Mouse (Mus musculus): Measurements from ENCODE around the gene Stk32b. TPM values are rescaled to one million over a fixed set of nuclear protein-coding genes. Genes with fewer than 3 reads are reported as not detected.

Stk32b gene
- polyA plus RNA-seq, 1 experiment, result 0.10 TPM

DNA sequence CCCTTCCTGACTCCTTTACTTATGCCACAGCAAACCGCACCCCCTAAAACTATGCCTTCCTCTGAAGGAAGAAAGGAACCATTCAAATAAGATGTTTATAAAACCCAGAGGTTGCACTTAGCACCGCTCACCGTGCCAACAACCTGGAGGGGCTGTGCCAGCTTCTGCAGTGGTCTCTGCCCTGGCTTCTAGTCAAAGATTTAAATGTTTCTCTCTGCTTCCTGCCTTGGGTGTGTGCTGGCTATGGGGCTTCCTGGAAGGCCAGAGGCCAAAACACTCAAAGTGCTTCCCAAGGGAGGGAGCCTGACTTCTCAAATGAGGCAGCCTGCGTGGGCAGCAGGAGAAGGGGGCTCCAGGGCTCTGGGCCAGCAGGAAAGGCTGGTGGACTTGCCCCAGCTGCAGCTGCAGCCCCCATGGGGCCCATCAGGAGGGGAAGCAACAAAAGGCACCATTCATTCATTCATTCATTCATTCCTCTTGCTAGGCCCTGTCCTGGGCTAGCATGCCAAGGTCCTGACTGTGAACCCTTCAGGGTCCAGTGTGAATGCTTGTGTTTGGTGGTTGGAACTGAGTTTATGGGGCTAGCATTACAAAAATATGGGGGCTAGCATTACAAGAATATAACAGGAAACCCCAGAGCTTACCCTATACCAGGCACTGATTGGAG is 8.4 kb upstream of the Stk32b start:
- TF ChIP-seq GATA1 (IDR thresholded peaks at IDR 0.05; ENCODE audit: borderline replicate concordance, low read length), result no peak
- no peak for TF ChIP-seq FLI1 (IDR thresholded peaks at IDR 0.05; ENCODE audit: low read length)
- H3K27me3 ChIP-seq (replicated peaks), result no peaks in the 10 kb centered on the region

DNA sequence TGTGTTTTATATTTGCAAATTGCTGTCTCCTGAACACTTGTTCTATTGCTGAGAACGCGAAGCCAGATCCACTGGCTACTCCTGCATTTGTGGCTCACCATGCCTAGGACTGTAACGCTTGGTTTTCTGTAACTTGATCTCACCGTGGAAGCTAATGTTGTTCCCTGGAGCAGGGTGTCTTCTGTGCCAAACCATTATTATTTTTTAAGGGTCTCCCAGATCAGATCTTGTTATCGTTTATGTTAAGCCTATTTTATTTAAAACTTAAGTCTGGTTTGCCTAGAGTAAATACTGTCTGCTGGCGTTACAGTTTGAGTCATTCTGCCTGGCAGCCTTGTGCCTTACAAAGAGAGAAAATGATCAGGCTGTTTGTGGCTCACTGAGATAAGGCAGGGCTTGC is 3.7 kb upstream of the Stk32b start:
- Histone ChIP-seq H3K4me3 (replicated peaks) (no peak overlapping the region), H3K36me3 (replicated peaks; ENCODE audit: low read length) (no peaks in the 10 kb centered on the region), H3K9me3 (peaks cover 3% of the 10 kb centered on the region; the same call in 1 of the 2 replicates), H3K4me1 (peaks cover 5% of the 10 kb centered on the region; the same call in 1 of the 2 replicates), H3K27me3 (replicated peaks) (peaks cover 29% of the 10 kb centered on the region)
- TF ChIP-seq FLI1 (IDR thresholded peaks at IDR 0.05; ENCODE audit: low read length) (no peak), GATA1 (IDR thresholded peaks at IDR 0.05; ENCODE audit: borderline replicate concordance, low read length) (no peak)

More for the DNA sequence above, 8.4 kb upstream of the Stk32b start:
- Histone ChIP-seq H3K4me1 (no peaks in the 10 kb centered on the region), H3K9me3 (peaks cover 12% of the 10 kb centered on the region), H3K4me3 (replicated peaks) (no peak overlapping the region), H3K36me3 (replicated peaks; ENCODE audit: low read length) (no peaks in the 10 kb centered on the region)

DNA sequence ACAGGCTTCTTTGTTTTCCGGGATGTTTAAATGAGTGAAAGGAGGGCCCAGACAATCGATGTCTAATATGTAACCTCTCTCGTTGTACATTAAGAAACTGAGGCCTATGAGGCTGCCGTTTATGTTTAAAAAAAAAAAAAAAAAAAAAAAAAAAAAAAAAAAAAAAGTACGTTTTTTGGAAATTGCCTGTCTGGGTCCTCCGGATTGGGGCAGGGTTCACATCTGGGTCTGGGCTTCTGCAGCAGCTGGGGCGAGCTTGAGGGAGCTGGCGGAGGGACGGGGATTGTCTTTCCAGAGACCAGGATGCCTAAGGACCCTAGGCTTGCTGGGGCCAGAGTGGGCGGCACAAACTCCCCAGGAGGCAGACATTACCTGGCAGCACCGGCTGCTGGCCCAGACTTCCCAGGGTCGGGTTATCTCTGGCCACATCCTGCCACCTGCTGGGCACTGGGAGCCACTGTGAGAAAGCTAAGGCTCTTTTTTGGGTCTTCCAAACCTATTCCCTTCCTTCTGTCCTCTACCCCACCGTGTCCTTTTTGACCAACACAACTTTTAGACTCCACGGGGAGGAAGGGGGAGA is 503 bp upstream of the Stk32b start:
- Histone ChIP-seq H3K36me3 (replicated peaks; ENCODE audit: low read length) (no peaks in the 10 kb centered on the region), H3K4me3 (replicated peaks) (no peak overlapping the region), H3K27me3 (replicated peaks) (peaks cover 33% of the 10 kb centered on the region), H3K9me3 (peaks cover 5% of the 10 kb centered on the region; the same call in 1 of the 2 replicates), H3K4me1 (peaks cover 5% of the 10 kb centered on the region; the same call in 1 of the 2 replicates)
- TF ChIP-seq GATA1 (IDR thresholded peaks at IDR 0.05; ENCODE audit: borderline replicate concordance, low read length) (no peak), FLI1 (IDR thresholded peaks at IDR 0.05; ENCODE audit: low read length) (no peak)

DNA sequence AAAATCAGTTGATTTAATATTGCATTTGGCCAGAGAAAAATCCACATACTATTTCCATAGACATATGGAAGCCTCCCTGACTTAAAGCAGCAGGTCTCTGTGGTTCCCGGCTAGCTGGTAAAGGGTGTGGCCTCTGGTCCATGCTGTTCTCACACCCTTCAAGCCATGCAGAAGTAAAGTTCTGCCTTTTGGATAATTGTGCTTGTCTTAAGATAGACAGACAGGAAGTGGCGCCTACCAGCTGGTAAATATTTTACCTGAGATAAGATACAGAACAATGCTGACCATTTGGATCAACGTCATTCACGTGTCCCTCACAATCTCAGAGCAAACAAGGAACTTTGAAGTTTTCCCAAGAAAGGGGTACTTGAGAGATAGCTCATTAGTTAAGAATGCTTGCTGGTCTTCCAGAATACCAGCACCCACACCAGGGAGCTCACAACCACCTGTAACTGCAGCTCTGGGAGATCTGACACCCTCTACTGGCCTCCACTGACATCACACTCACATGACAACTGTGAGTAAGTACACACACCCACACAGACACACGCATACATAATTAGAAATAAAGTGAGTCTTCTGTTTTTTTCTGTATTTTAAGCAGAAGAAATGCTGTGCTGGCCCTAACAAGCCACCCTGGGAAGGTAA is 7.6 kb downstream of the Stk32b start:
- Histone ChIP-seq H3K9me3 (peaks cover 38% of the 10 kb centered on the region), H3K27me3 (replicated peaks) (no peaks in the 10 kb centered on the region), H3K4me1 (no peaks in the 10 kb centered on the region), H3K4me3 (replicated peaks) (no peak overlapping the region), H3K36me3 (replicated peaks; ENCODE audit: low read length) (no peaks in the 10 kb centered on the region)
- TF ChIP-seq GATA1 (IDR thresholded peaks at IDR 0.05; ENCODE audit: borderline replicate concordance, low read length) (no peak), FLI1 (IDR thresholded peaks at IDR 0.05; ENCODE audit: low read length) (no peak)

DNA sequence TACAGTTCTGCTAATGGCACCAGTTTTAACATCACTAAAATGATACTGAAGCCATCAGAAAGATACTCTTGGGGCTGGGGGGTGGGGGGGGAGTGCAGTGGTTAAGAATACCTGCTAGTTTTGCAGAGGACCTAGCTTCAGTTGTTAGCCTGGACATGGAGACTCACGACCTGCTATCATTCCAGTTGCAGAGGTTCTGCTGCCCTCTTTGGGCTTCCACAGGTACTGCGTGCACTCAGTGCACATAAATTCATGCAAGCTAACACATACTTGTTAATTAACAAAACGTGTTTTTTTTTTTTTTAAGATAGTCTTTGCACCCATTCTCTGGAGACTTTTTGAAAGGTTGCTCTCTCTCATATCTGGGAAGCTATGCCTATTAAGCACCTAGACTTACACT is 8.8 kb downstream of the Stk32b start:
- H3K36me3 ChIP-seq (replicated peaks; ENCODE audit: low read length), result no peaks in the 10 kb centered on the region
- no peaks in the 10 kb centered on the region for H3K4me1 ChIP-seq
- H3K9me3 ChIP-seq, result peaks cover 41% of the 10 kb centered on the region
- no peaks in the 10 kb centered on the region for H3K27me3 ChIP-seq (replicated peaks)
- no peak overlapping the region for H3K4me3 ChIP-seq (replicated peaks)
- TF ChIP-seq GATA1 (IDR thresholded peaks at IDR 0.05; ENCODE audit: borderline replicate concordance, low read length) (no peak), FLI1 (IDR thresholded peaks at IDR 0.05; ENCODE audit: low read length) (no peak)

DNA sequence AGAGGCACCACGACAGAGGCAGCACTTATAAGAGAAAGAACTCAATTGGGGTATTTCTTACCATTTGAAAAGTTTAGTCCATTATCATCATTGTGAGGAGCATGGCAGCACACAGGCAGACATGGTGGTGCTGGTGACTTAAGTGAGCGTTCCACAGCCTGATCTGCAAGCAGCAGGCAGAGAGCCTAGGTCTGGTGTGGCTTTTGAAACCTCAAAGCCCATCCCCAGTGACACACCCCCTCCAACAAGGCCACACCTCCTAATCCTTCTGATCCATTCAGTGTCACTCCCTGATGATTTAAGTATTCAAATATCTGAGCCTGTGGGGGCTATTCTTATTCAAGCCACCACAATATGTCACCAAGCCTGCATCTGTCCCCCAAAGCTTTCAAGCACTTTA is 12.0 kb downstream of the Stk32b start:
- Histone ChIP-seq H3K4me3 (replicated peaks) (no peak overlapping the region), H3K36me3 (replicated peaks; ENCODE audit: low read length) (no peaks in the 10 kb centered on the region), H3K9me3 (peaks cover 35% of the 10 kb centered on the region), H3K4me1 (no peaks in the 10 kb centered on the region), H3K27me3 (replicated peaks) (no peaks in the 10 kb centered on the region)
- TF ChIP-seq FLI1 (IDR thresholded peaks at IDR 0.05; ENCODE audit: low read length), result no peak
- TF ChIP-seq GATA1 (IDR thresholded peaks at IDR 0.05; ENCODE audit: borderline replicate concordance, low read length), result no peak

DNA sequence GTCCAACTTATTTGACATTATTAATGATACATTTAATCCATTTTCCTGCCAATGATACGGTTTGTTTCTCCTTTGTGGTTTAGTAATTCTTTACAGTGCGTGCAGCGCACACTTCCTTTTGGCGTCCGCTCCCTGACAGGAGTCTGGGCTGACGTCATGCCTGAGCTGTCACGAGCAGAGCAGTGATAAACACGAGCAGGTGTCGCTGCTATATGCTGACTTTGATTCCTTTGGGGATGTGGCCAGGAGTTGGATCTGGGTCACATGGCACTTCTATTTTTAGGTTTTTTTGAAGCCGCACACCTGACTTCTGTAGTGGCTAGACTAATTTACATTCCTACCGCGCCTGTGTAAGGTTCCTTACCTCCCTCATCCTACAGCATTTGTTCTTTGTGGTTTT is 17.2 kb downstream of the Stk32b start:
- Histone ChIP-seq H3K4me3 (replicated peaks) (no peak overlapping the region), H3K9me3 (peaks cover 22% of the 10 kb centered on the region; the same call in 1 of the 2 replicates), H3K27me3 (replicated peaks) (no peaks in the 10 kb centered on the region), H3K36me3 (replicated peaks; ENCODE audit: low read length) (no peaks in the 10 kb centered on the region), H3K4me1 (no peaks in the 10 kb centered on the region)
- TF ChIP-seq FLI1 (IDR thresholded peaks at IDR 0.05; ENCODE audit: low read length), result no peak
- TF ChIP-seq GATA1 (IDR thresholded peaks at IDR 0.05; ENCODE audit: borderline replicate concordance, low read length), result no peak

DNA sequence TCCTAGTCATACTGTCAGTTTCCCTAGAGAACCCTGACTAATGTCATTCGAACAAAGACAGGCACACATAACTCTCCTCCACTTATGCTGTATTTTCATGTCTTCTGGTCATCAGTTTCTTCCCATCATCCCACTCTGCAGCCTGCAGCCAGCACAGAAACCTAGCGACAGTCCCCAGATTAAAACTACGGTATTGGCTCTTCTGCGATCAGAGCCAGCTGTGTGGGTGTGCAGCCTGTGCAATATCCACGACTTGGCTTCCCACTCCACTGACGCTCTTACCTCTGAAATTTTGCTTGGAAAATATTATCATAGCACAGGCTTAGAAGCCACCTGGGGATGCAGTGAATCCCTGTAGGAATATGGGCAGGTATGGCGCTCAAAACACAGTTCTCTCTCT is 19.7 kb downstream of the Stk32b start:
- TF ChIP-seq GATA1 (IDR thresholded peaks at IDR 0.05; ENCODE audit: borderline replicate concordance, low read length) (no peak), FLI1 (IDR thresholded peaks at IDR 0.05; ENCODE audit: low read length) (no peak)
- H3K4me1 ChIP-seq, result no peaks in the 10 kb centered on the region

DNA sequence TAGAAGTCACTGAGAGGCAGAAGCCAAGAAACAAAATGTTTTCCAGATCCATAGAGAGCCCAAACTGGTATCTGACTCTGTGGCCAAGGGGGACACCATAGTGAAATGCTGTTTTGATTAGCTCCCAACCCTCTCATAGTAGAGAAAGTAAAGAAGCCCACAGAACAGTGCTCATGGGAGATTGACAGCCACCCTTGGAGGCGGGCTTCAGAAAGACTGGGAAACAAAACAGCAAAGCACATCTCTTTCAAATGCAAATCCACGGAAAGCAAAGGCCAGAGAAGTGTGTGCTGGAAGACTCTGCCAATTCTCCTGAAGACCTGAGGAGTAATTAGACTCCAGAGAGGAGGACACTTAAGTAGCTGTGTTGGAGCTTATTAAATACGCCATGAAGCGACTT is 21.2 kb downstream of the Stk32b start:
- peaks cover 23% of the 10 kb centered on the region for H3K9me3 ChIP-seq
- no peaks in the 10 kb centered on the region for H3K27me3 ChIP-seq (replicated peaks)
- H3K4me3 ChIP-seq (replicated peaks), result no peak overlapping the region
- H3K4me1 ChIP-seq, result no peaks in the 10 kb centered on the region
- no peak for TF ChIP-seq FLI1 (IDR thresholded peaks at IDR 0.05; ENCODE audit: low read length)
- TF ChIP-seq GATA1 (IDR thresholded peaks at IDR 0.05; ENCODE audit: borderline replicate concordance, low read length), result no peak
- H3K36me3 ChIP-seq (replicated peaks; ENCODE audit: low read length), result no peaks in the 10 kb centered on the region

More for the DNA sequence above, 19.7 kb downstream of the Stk32b start:
- H3K4me3 ChIP-seq (replicated peaks), result no peak overlapping the region
- H3K9me3 ChIP-seq, result peaks cover 15% of the 10 kb centered on the region; the same call in 1 of the 2 replicates
- H3K27me3 ChIP-seq (replicated peaks), result no peaks in the 10 kb centered on the region
- H3K36me3 ChIP-seq (replicated peaks; ENCODE audit: low read length), result no peaks in the 10 kb centered on the region

DNA sequence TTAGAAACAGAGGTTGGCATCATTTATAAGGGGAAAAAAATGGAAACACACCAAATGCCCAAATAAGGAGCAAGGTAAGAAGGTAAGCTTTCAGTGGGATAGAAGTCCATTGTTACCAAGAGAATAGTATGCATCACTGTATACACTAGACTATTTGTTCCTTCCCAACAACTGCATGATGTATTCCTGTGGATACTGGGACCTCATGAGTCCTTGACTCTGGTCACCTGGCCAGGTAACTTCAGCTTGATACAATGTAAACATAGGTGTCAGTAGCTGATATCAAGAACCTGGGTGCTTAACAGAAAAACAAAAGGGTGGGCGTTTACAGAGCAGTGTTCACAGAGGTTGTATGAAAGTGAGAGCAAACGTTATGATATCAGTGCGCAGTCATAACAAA is 24.2 kb downstream of the Stk32b start:
- Histone ChIP-seq H3K4me1 (no peaks in the 10 kb centered on the region), H3K36me3 (replicated peaks; ENCODE audit: low read length) (no peaks in the 10 kb centered on the region), H3K9me3 (peaks cover 14% of the 10 kb centered on the region), H3K4me3 (replicated peaks) (no peak overlapping the region), H3K27me3 (replicated peaks) (no peaks in the 10 kb centered on the region)
- TF ChIP-seq GATA1 (IDR thresholded peaks at IDR 0.05; ENCODE audit: borderline replicate concordance, low read length), result no peak
- TF ChIP-seq FLI1 (IDR thresholded peaks at IDR 0.05; ENCODE audit: low read length), result no peak
